Mouse (Mus musculus) kidney, postnatal 0 days (tissue): ENCODE data around the gene Cln6. TPM values are rescaled to one million over a fixed set of nuclear protein-coding genes. Genes with fewer than 3 reads are reported as not detected.

ENCODE experiments used
- ATAC-seq: fragments of 200-750 bp; cut with Nextera tagmentation; replicated peaks from 2 replicates; pipeline ENCODE4 v1.8.0; 2017; ENCODE audit warnings: low read depth, moderate number of reproducible peaks, moderate TSS enrichment, moderate library complexity; ENCODE audit not compliant: low FRiP score
- DNase-seq: peaks from one replicate; pipeline ENCODE4 v3.0.0-alpha.2; 2016; ENCODE audit warnings: low spot score
- H3K27ac ChIP-seq: fragments of 300-500 bp; sonication (generic); 2 replicates; pipeline ENCODE4 v1.5.1; 2014; ENCODE audit warnings: mild to moderate bottlenecking
- H3K27me3 ChIP-seq: fragments of 300-500 bp; sonication (generic); 2 replicates; pipeline ENCODE4 v1.6.1; 2014; ENCODE audit warnings: low read length, mixed read lengths; ENCODE audit not compliant: insufficient read depth
- H3K36me3 ChIP-seq: fragments of 300-500 bp; sonication (generic); 2 replicates; pipeline ENCODE4 v1.6.1; 2014; ENCODE audit warnings: low read length, mixed read lengths; ENCODE audit not compliant: insufficient read depth
- H3K4me1 ChIP-seq: fragments of 300-500 bp; sonication (generic); replicated peaks from 2 replicates; pipeline ENCODE4 v1.6.1; 2014; ENCODE audit warnings: antibody characterized with exemption, low read length, mixed read lengths; ENCODE audit not compliant: insufficient read depth
- H3K4me2 ChIP-seq: fragments of 300-500 bp; sonication (generic); 2 replicates; pipeline ENCODE4 v1.6.1; 2014; ENCODE audit warnings: mild to moderate bottlenecking, low read length, moderate library complexity, mixed read lengths
- H3K4me3 ChIP-seq: fragments of 300-500 bp; sonication (generic); replicated peaks from 2 replicates; pipeline ENCODE4 v1.5.1; 2014; ENCODE audit warnings: low read depth, low read length
- H3K9ac ChIP-seq: fragments of 300-500 bp; sonication (generic); 2 replicates; pipeline ENCODE4 v1.6.1; 2014; ENCODE audit warnings: low read depth, low read length
- H3K9me3 ChIP-seq: fragments of 300-500 bp; sonication (generic); replicated peaks from 2 replicates; pipeline ENCODE4 v1.6.1; 2016; ENCODE audit warnings: low read length, inconsistent platforms, mixed read lengths
- CTCF ChIP-seq: IDR thresholded peaks from 2 replicates; pipeline ENCODE4 v1.5.1; 2016; ENCODE audit warnings: antibody characterized with exemption, low read depth, mild to moderate bottlenecking, moderate library complexity
- WGBS: fragments of 180-500 bp; shearing (Covaris S2); extraction: QIAGEN DNeasy Blood & Tissue Kit; methylation state at CpG from one replicate; pipeline ENCODE4 v1.1.7; 2014; 5-methylcytosine and 5-hydroxymethylcytosine counted together
- polyA plus RNA-seq: library from polyadenylated mRNA; unstranded; fragments of >200 nt; fragmentation: Nextera tagmentation; extraction: Ambion mirVana; gene quantifications from 2 replicates; pipeline ENCODE4 v1.2.1, GENCODE M21; 2015

Gene Cln6
- polyA plus RNA-seq, 1 experiment from 2014 or later = 26.8 TPM

- TF ChIP-seq CTCF = no peak
- no peak overlapping the region for H3K27ac ChIP-seq
- H3K9ac ChIP-seq = no peak overlapping the region
- no peak for ATAC-seq
- H3K4me3 ChIP-seq = no peak overlapping the region
- H3K4me2 ChIP-seq = no peak overlapping the region
- H3K9me3 ChIP-seq = no peaks in the 10 kb centered on the region
- H3K36me3 ChIP-seq = no peaks in the 10 kb centered on the region
- no peaks in the 10 kb centered on the region for H3K27me3 ChIP-seq
- peaks cover 3% of the 10 kb centered on the region; the same call in 1 of the 2 replicates for H3K4me1 ChIP-seq
- no peak for DNase-seq
Observed at GRCm38 (mm10) chr9:62870728-62871127, 32.1 kb downstream of the Cln6 start.

GRCm38 (mm10) chr9:62876966-62877616 lies 38.5 kb downstream of the Cln6 start:
- 78% methylated on average over 7 of the region's 7 CpGs for WGBS
- peaks cover 11% of the 10 kb centered on the region; the same call in 1 of the 2 replicates for H3K36me3 ChIP-seq

GRCm38 (mm10) chr9:62877825-62878224 lies 39.2 kb downstream of the Cln6 start:
- no peak for TF ChIP-seq CTCF
- H3K9me3 ChIP-seq = no peaks in the 10 kb centered on the region
- no peaks in the 10 kb centered on the region for H3K4me1 ChIP-seq
- DNase-seq = no peak
- H3K4me3 ChIP-seq = no peak overlapping the region
- H3K9ac ChIP-seq = no peak overlapping the region
- H3K36me3 ChIP-seq = peaks cover 14% of the 10 kb centered on the region; the same call in 1 of the 2 replicates
- 83% methylated on average over 2 of the region's 2 CpGs for WGBS
- no peak overlapping the region for H3K27ac ChIP-seq
- H3K4me2 ChIP-seq = no peak overlapping the region
- ATAC-seq = 0 out of 2 replicates have a peak, but pooled peaks have one; percentile 46
- H3K27me3 ChIP-seq = no peaks in the 10 kb centered on the region

More at GRCm38 (mm10) chr9:62876966-62877616, 38.5 kb downstream of the Cln6 start:
- H3K9ac ChIP-seq = no peak overlapping the region
- no peaks in the 10 kb centered on the region for H3K27me3 ChIP-seq
- no peak overlapping the region for H3K4me2 ChIP-seq
- DNase-seq (no peak), ATAC-seq (no peak)
- H3K4me1 ChIP-seq = no peaks in the 10 kb centered on the region
- H3K27ac ChIP-seq = no peak overlapping the region
- no peak overlapping the region for H3K4me3 ChIP-seq
- TF ChIP-seq CTCF = no peak
- H3K9me3 ChIP-seq = no peaks in the 10 kb centered on the region

- peak; percentile 63 for DNase-seq
- Histone ChIP-seq H3K27ac (no peak overlapping the region), H3K36me3 (peaks cover 34% of the 10 kb centered on the region), H3K27me3 (no peaks in the 10 kb centered on the region), H3K4me3 (no peak overlapping the region), H3K9me3 (no peaks in the 10 kb centered on the region), H3K4me1 (no peaks in the 10 kb centered on the region), H3K9ac (no peak overlapping the region), H3K4me2 (no peak overlapping the region)
- 50% methylated on average over 12 of the region's 12 CpGs for WGBS
- 0 out of 2 replicates have a peak, but pooled peaks have one; percentile 7 for ATAC-seq
- TF ChIP-seq CTCF = 0 out of 2 replicates have a peak, but pooled peaks have one; percentile 6
Observed at GRCm38 (mm10) chr9:62881871-62882270, 43.3 kb downstream of the Cln6 start.

GRCm38 (mm10) chr9:62894486-62894885 lies 55.9 kb downstream of the Cln6 start:
- H3K36me3 ChIP-seq = peaks cover 21% of the 10 kb centered on the region
- WGBS = 86% methylated on average over 1 of the region's 1 CpGs
- ATAC-seq = no peak

More at GRCm38 (mm10) chr9:62894486-62894885, 55.9 kb downstream of the Cln6 start:
- Histone ChIP-seq H3K9ac (no peak overlapping the region), H3K4me3 (no peak overlapping the region), H3K9me3 (no peaks in the 10 kb centered on the region), H3K4me2 (no peak overlapping the region), H3K27me3 (no peaks in the 10 kb centered on the region), H3K27ac (no peak overlapping the region), H3K4me1 (no peaks in the 10 kb centered on the region)
- no peak for TF ChIP-seq CTCF
- no peak for DNase-seq

Other genes with a start within 250 kb of the Cln6 start
- 0.40 and 0.45 TPM in 2 replicates for gene Itga11, start 161.0 kb upstream of the Cln6 start, polyA plus RNA-seq
- gene Fem1b, start 26.9 kb upstream of the Cln6 start, polyA plus RNA-seq = 15.1 and 15.4 TPM in 2 replicates
- 301 and 303 TPM in 2 replicates for gene Calml4, start 19.3 kb downstream of the Cln6 start, polyA plus RNA-seq
- gene Pias1, start 149.1 kb downstream of the Cln6 start, polyA plus RNA-seq = 48.6 and 51.5 TPM in 2 replicates